Mouse (Mus musculus) CH12.LX (cell line): ENCODE data around the gene Chrna1. TPM values are rescaled to one million over a fixed set of nuclear protein-coding genes. Genes with fewer than 3 reads are reported as not detected.

Source experiments
- DNase-seq: peaks from one replicate; pipeline ENCODE4 v3.0.0-alpha.2; 2013; ENCODE audit errors: extremely low read depth
- H3K27ac ChIP-seq: 2 replicates; pipeline ENCODE4 v1.5.1; 2012; ENCODE audit warnings: low read depth, mild to moderate bottlenecking, control low read depth, moderate library complexity; ENCODE audit not compliant: insufficient read depth
- H3K27me3 ChIP-seq: replicated peaks from 2 replicates; pipeline ENCODE3; 2012; ENCODE audit warnings: inconsistent platforms
- H3K36me3 ChIP-seq, 2 experiments: replicated peaks in 1 of 2; 2 replicates each; pipeline versions ENCODE3 to v1.6.1; 2012; ENCODE audit warnings: inconsistent platforms in 1 of 2, low read length in 1 of 2, mild to moderate bottlenecking in 1 of 2, mixed read lengths in 1 of 2, moderate library complexity in 1 of 2; ENCODE audit not compliant: control insufficient read depth in 1 of 2, insufficient read depth in 1 of 2
- H3K4me1 ChIP-seq, 2 experiments: 2 replicates each; pipeline ENCODE4 v1.6.1; 2012; ENCODE audit warnings: inconsistent platforms in 1 of 2, moderate library complexity in 1 of 2; ENCODE audit not compliant: insufficient read depth in 2 of 2, control insufficient read depth in 1 of 2
- H3K4me2 ChIP-seq: 2 replicates; pipeline ENCODE4 v1.6.1; 2012; ENCODE audit warnings: low read depth, mild to moderate bottlenecking, control low read depth; ENCODE audit not compliant: poor library complexity, insufficient read depth, severe bottlenecking
- H3K4me3 ChIP-seq, 3 experiments: fragments of 150-350 bp in 1 of 3; sonication (generic) in 1 of 3; replicated peaks in 1 of 3; 2 replicates each; pipeline versions ENCODE3 to v1.5.1; 2011 to 2012; ENCODE audit warnings: low read depth in 2 of 3, low read length in 2 of 3, mild to moderate bottlenecking in 2 of 3, moderate library complexity in 2 of 3, control low read depth in 1 of 3, improper control_type of control experiment in 1 of 3, inconsistent platforms in 1 of 3, mixed read lengths in 1 of 3; ENCODE audit not compliant: poor library complexity in 1 of 3
- H3K79me2 ChIP-seq: replicated peaks from 2 replicates; pipeline ENCODE4 v1.6.1; 2012; ENCODE audit warnings: mild to moderate bottlenecking, moderate library complexity; ENCODE audit not compliant: control insufficient read depth, poor library complexity, insufficient read depth, severe bottlenecking; ENCODE audit errors: extremely low read depth
- H3K9ac ChIP-seq: 2 replicates; pipeline ENCODE4 v1.6.1; 2012; ENCODE audit warnings: low read depth, mild to moderate bottlenecking, control low read depth, moderate library complexity; ENCODE audit not compliant: insufficient read depth
- H3K9me3 ChIP-seq: replicated peaks from 2 replicates; pipeline ENCODE3; 2012; ENCODE audit warnings: low read length, inconsistent platforms, mixed read lengths
- BHLHE40 ChIP-seq: IDR thresholded peaks from 2 replicates; pipeline ENCODE4 v1.6.1; 2011; ENCODE audit warnings: mild to moderate bottlenecking, low read depth, low read length, improper control_type of control experiment
- CHD1 ChIP-seq: IDR thresholded peaks from 2 replicates; pipeline ENCODE4 v1.6.1; 2012; ENCODE audit warnings: low read depth, low read length, improper control_type of control experiment, inconsistent platforms
- CHD2 ChIP-seq: IDR thresholded peaks from 2 replicates; pipeline ENCODE4 v1.6.1; 2011; ENCODE audit warnings: low read length, improper control_type of control experiment
- CTCF ChIP-seq, 2 experiments: IDR thresholded peaks in 1 of 2; conservative IDR thresholded peaks in 1 of 2; 2 replicates each; pipeline ENCODE4 v1.5.1; 2011 to 2012; ENCODE audit warnings: low read depth in 2 of 2, low read length in 2 of 2, improper control_type of control experiment in 1 of 2, inconsistent platforms in 1 of 2, mild to moderate bottlenecking in 1 of 2, moderate library complexity in 1 of 2
- E2F4 ChIP-seq: IDR thresholded peaks from 2 replicates; pipeline ENCODE4 v1.6.1; 2011; ENCODE audit warnings: low read depth, low read length, improper control_type of control experiment; ENCODE audit not compliant: insufficient replicate concordance
- ELF1 ChIP-seq: IDR thresholded peaks from 2 replicates; pipeline ENCODE4 v1.6.1; 2014; ENCODE audit warnings: low read depth, mild to moderate bottlenecking, inconsistent platforms, low read length, improper control_type of control experiment
- EP300 ChIP-seq: IDR thresholded peaks from 2 replicates; pipeline ENCODE4 v1.6.1; 2011; ENCODE audit warnings: low read length, improper control_type of control experiment
- ETS1 ChIP-seq: conservative IDR thresholded peaks from 2 replicates; pipeline ENCODE4 v1.6.1; 2012; ENCODE audit warnings: low read depth, mild to moderate bottlenecking, inconsistent platforms, low read length, improper control_type of control experiment, moderate library complexity
- GABPA ChIP-seq: IDR thresholded peaks from 2 replicates; pipeline ENCODE4 v1.6.1; 2012; ENCODE audit warnings: low read depth, low read length, improper control_type of control experiment, inconsistent platforms; ENCODE audit not compliant: insufficient replicate concordance
- HCFC1 ChIP-seq: IDR thresholded peaks from 2 replicates; pipeline ENCODE4 v1.6.1; 2012; ENCODE audit warnings: low read depth, mild to moderate bottlenecking, inconsistent platforms, low read length, improper control_type of control experiment
- IRF4 ChIP-seq: IDR thresholded peaks from 2 replicates; pipeline ENCODE4 v1.6.1; 2014; ENCODE audit warnings: low read depth, mild to moderate bottlenecking, inconsistent platforms, low read length, improper control_type of control experiment
- JUN ChIP-seq: IDR thresholded peaks from 2 replicates; pipeline ENCODE4 v1.6.1; 2011; ENCODE audit warnings: low read depth, mild to moderate bottlenecking, low read length, improper control_type of control experiment, moderate library complexity; ENCODE audit not compliant: insufficient read depth
- JUND ChIP-seq: conservative IDR thresholded peaks from 2 replicates; pipeline ENCODE4 v1.6.1; 2011; ENCODE audit warnings: low read depth, low read length, improper control_type of control experiment
- KAT2A ChIP-seq: IDR thresholded peaks from 2 replicates; pipeline ENCODE4 v1.6.1; 2012; ENCODE audit warnings: low read length, improper control_type of control experiment, inconsistent platforms; ENCODE audit not compliant: insufficient replicate concordance
- MAFK ChIP-seq: IDR thresholded peaks from 2 replicates; pipeline ENCODE4 v1.6.1; 2011; ENCODE audit warnings: low read length, improper control_type of control experiment; ENCODE audit not compliant: insufficient replicate concordance
- MAX ChIP-seq: IDR thresholded peaks from 2 replicates; pipeline ENCODE4 v1.6.1; 2011; ENCODE audit warnings: low read length, improper control_type of control experiment
- MAZ ChIP-seq: IDR thresholded peaks from 2 replicates; pipeline ENCODE4 v1.6.1; 2012; ENCODE audit warnings: low read depth, mild to moderate bottlenecking, inconsistent platforms, low read length, improper control_type of control experiment, moderate library complexity
- MEF2A ChIP-seq: IDR thresholded peaks from 2 replicates; pipeline ENCODE4 v1.6.1; 2014; ENCODE audit warnings: low read depth, mild to moderate bottlenecking, inconsistent platforms, low read length, improper control_type of control experiment, borderline replicate concordance
- NELFE ChIP-seq: IDR thresholded peaks from 2 replicates; pipeline ENCODE4 v1.6.1; 2011; ENCODE audit warnings: low read depth, low read length, improper control_type of control experiment
- PAX5 ChIP-seq: IDR thresholded peaks from 2 replicates; pipeline ENCODE4 v1.6.1; 2012; ENCODE audit warnings: low read length, inconsistent platforms, mixed read lengths
- POLR2A ChIP-seq: IDR thresholded peaks from 2 replicates; pipeline ENCODE4 v1.6.1; 2011; ENCODE audit warnings: low read depth, mild to moderate bottlenecking, improper control_type of control experiment, low read length
- POLR2AphosphoS2 ChIP-seq: IDR thresholded peaks from 2 replicates; pipeline ENCODE4 v1.6.1; 2011; ENCODE audit warnings: low read depth, low read length, improper control_type of control experiment
- RAD21 ChIP-seq: IDR thresholded peaks from 2 replicates; pipeline ENCODE4 v1.6.1; 2011; ENCODE audit warnings: low read depth, mild to moderate bottlenecking, low read length, improper control_type of control experiment, moderate library complexity
- RCOR1 ChIP-seq: conservative IDR thresholded peaks from 2 replicates; pipeline ENCODE4 v1.6.1; 2012; ENCODE audit warnings: low read depth, mild to moderate bottlenecking, inconsistent platforms, low read length, improper control_type of control experiment
- SIN3A ChIP-seq: IDR thresholded peaks from 2 replicates; pipeline ENCODE4 v1.6.1; 2012; ENCODE audit warnings: low read length, improper control_type of control experiment, inconsistent platforms
- SMC3 ChIP-seq: IDR thresholded peaks from 2 replicates; pipeline ENCODE4 v1.6.1; 2011; ENCODE audit warnings: low read depth, low read length, improper control_type of control experiment
- TCF12 ChIP-seq: IDR thresholded peaks from 2 replicates; pipeline ENCODE4 v1.6.1; 2014; ENCODE audit warnings: low read depth, mild to moderate bottlenecking, inconsistent platforms, low read length, improper control_type of control experiment
- ZC3H11A ChIP-seq: IDR thresholded peaks from 2 replicates; pipeline ENCODE4 v1.6.1; 2012; ENCODE audit warnings: low read depth, mild to moderate bottlenecking, inconsistent platforms, low read length, improper control_type of control experiment
- ZKSCAN1 ChIP-seq: IDR thresholded peaks from 2 replicates; pipeline ENCODE4 v1.6.1; 2012; ENCODE audit warnings: low read depth, inconsistent platforms, low read length, improper control_type of control experiment, borderline replicate concordance
- ZMIZ1 ChIP-seq: IDR thresholded peaks from 2 replicates; pipeline ENCODE4 v1.6.1; 2012; ENCODE audit warnings: low read depth, mild to moderate bottlenecking, inconsistent platforms, low read length, improper control_type of control experiment
- ZNF384 ChIP-seq: IDR thresholded peaks from 2 replicates; pipeline ENCODE4 v1.6.1; 2012; ENCODE audit warnings: low read depth, low read length, improper control_type of control experiment, inconsistent platforms
- dilution Hi-C: fragments of 300-500 bp; cut with MboI; formaldehyde crosslinking; loops from 2 replicates; pipeline ENCODE4 v1.14.3; 2020; ENCODE audit warnings: low sequenced_read_pairs; ENCODE audit not compliant: extremely low pct_unique_long_range_greater_than_20kb, extremely low pct_ligation_motif_present
- in situ Hi-C: fragments of 300-500 bp; cut with MboI; formaldehyde crosslinking; loops from 3 replicates; pipeline ENCODE4 v1.14.3; 2019; ENCODE audit warnings: low sequenced_read_pairs, low pct_ligation_motif_present, low pct_unique_long_range_greater_than_20kb, mixed read lengths
- polyA plus RNA-seq: library from polyadenylated mRNA; unstranded; fragments of >175 nt; gene quantifications from 2 replicates; pipeline ENCODE4 v1.2.1, GENCODE M21; 2012; ENCODE audit warnings: low read depth; ENCODE audit not compliant: insufficient read length
- total RNA-seq, 2 experiments: library from RNA; depleted of rRNA; stranded (reverse); fragments of 300-350 nt in 1 of 2; fragments of >200 nt in 1 of 2; gene quantifications; 2 replicates each; pipeline ENCODE4 v1.2.3; 2012 to 2014

Gene Chrna1
- total and polyA plus RNA-seq, 3 experiments, result not detected

- in situ Hi-C loops (loop anchor here (25.0 kb wide), 2 partner anchors 401 to 1076 kb away; partner anchors contain the start of genes Evx2 and Hoxd13), dilution Hi-C loops (no loop called here)
- DNase-seq, result no peak
- Histone ChIP-seq H3K4me2 (no peak overlapping the region), H3K36me3 (no peaks in the 10 kb centered on the region), H3K79me2 (no peaks in the 10 kb centered on the region), H3K27me3 (peaks cover 1% of the 10 kb centered on the region), H3K9ac (no peak overlapping the region), H3K4me3 (no peak overlapping the region), H3K27ac (no peak overlapping the region), H3K9me3 (no peaks in the 10 kb centered on the region), H3K4me1 (peaks cover 2 to 10% of the 10 kb centered on the region in 2 experiments; a peak in 2 of 4 replicates)
- no peak for TF ChIP-seq IRF4
- no peak for TF ChIP-seq HCFC1
- TF ChIP-seq BHLHE40, result no peak
- TF ChIP-seq GABPA, result no peak
- no peak for TF ChIP-seq MEF2A
- no peak for TF ChIP-seq NELFE
- no peak for TF ChIP-seq CTCF (conservative IDR thresholded peaks at IDR 0.05 in 1 of 2, IDR thresholded peaks at IDR 0.05 in 1 of 2; ENCODE audit: low read depth in 2 of 2, low read length in 2 of 2)
- TF ChIP-seq EP300, result no peak
- TF ChIP-seq ZKSCAN1, result no peak
- TF ChIP-seq ZC3H11A, result no peak
- no peak for TF ChIP-seq ETS1
- TF ChIP-seq ELF1, result no peak
- no peak for TF ChIP-seq PAX5
- TF ChIP-seq TCF12, result no peak
- TF ChIP-seq SIN3A, result no peak
- TF ChIP-seq JUND, result no peak
- TF ChIP-seq ZNF384, result no peak
Measured at GRCm38 (mm10) chr2:73586392-73587108, 6.4 kb upstream of the Chrna1 start.

- H3K4me1 ChIP-seq, result peaks cover 2 to 7% of the 10 kb centered on the region in 2 experiments; a peak in 1 of 4 replicates
- H3K4me3 ChIP-seq, result peak overlapping the region in 2 of 3 experiments; percentile 30 to 51
- no peaks in the 10 kb centered on the region for H3K36me3 ChIP-seq
- H3K27ac ChIP-seq, result no peak overlapping the region
- H3K9ac ChIP-seq, result peak overlapping the region; percentile 49; the same call in 1 of the 2 replicates
- no peaks in the 10 kb centered on the region for H3K9me3 ChIP-seq
- H3K4me2 ChIP-seq, result peak overlapping the region; percentile 51
- no peaks in the 10 kb centered on the region for H3K79me2 ChIP-seq
- no peak for DNase-seq
- H3K27me3 ChIP-seq, result no peaks in the 10 kb centered on the region
- in situ Hi-C loops (loop anchor here (25.0 kb wide), 2 partner anchors 402 to 1077 kb away; partner anchors contain the start of genes Evx2 and Hoxd13), dilution Hi-C loops (no loop called here)
- TF ChIP-seq CHD1 (no peak), E2F4 (no peak), TCF12 (no peak), ZMIZ1 (no peak), MAX (no peak), SMC3 (no peak), CHD2 (peak; percentile 52; the same call in 1 of the 2 replicates), EP300 (no peak), RCOR1 (no peak), IRF4 (peak; percentile 71), RAD21 (no peak), KAT2A (no peak), BHLHE40 (no peak), MAFK (no peak), ELF1 (peak; percentile 67), JUN (no peak), POLR2AphosphoS2 (no peak), HCFC1 (no peak), MAZ (0 out of 2 replicates have a peak, but pooled peaks have one; percentile 38), POLR2A (no peak)
Measured at GRCm38 (mm10) chr2:73585347-73585831, 5.3 kb upstream of the Chrna1 start.
